Mouse (Mus musculus) cerebellum, postnatal 10 days (tissue): ENCODE results near the gene Plekhm1.
"Not testable (repeated sequence)": the region's sequence is repeated elsewhere in the genome, so short reads cannot be mapped to it uniquely, and the experiment has no call there.

Experiments used
- DNase-seq, 2 experiments: peaks; one replicate each; pipeline ENCODE4 v3.0.0; 2021; ENCODE audit warnings: mixed read lengths in 2 of 2

Gene Plekhm1

DNA sequence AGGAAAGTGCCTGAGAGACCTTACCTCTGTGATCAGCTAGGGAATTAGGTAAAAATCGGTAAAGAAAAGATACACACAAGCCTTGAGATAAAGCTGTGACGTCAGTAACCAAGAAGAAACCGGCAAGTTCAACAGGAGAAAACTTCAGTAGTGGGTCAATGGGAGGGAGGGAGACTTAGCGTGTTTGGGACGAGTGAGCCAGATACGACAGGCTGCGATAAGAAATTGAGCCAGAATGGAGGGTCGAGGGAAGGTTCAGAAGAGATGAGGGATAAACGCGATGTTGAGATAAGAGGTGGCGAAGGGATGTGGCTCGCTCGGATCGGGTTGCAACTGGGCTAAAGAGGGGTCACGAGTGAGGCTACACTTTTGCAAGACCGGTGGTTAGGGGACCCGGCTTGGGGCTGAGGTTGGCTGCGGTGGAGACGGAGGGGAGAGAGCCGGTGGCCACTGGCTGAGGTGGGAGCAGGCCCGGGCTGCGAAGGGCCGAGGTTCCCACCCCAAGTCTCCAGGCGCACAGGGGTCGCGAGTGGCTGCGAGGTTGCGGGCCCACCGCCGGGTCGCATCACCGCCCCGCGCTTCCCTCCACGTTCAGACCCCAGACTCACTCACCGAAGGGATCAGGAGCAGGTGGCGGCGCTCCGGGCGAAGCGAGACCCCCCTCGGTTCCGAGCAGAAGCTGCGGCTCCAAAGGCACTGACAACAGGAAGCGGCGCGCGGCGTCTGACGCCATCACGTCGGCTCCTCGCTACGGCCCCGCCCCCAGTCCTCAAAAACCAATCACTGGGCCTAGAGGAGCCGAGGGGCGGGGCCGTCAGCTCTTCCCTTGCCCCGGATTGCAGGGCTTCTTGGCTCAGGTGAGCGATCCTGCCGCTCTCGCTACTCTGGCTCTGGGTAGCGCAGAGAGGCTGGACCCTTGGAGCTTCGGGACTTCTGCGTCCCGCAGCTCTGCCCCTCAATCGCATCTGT is at the start of gene Plekhm1:
Gene Plekhm1 (minus strand): TSS at position 707 of the 969 bp plus-strand sequence.
- peak; percentile 98 to 99 for DNase-seq

DNA sequence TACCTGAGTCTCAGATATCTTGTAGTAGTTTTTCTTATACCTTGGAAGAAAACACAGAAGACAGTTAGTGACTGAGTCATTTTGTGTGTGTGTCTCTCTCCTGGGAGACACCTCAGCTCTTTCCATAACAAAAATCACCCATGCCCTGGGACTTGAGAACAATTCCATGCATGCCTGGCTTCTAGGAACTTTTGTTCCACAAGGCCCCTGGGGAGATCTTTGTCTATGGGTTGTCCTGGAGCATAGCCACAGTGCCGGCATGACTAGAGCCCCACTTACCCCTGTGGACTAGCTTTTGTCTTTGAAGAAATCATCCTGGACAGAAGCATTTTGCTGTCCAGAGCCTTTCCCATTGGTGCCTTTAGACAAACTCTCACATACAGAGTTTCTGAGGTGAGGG is 38.6 kb upstream of the Plekhm1 start:
- DNase-seq = not testable (repeated sequence)

DNA sequence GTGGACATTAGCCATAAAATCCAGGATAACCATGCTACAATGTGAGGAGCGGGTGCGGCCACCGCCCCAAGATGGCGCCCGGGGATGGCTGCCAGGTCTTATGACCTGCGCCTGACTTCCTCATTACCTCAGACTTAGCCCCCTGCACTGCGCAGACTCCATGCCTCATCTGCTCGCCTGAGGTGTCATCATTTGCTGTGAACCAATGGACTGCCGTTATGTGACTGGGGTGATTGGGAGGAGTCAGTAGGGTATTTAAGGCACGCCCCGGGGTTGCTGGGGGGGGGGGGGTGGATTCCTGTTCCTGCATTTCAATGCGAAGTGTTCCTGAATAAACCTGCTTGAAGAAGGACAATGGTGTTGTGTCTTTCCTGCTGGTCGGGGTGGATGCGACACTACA is 37.2 kb upstream of the Plekhm1 start:
- DNase-seq = not testable (repeated sequence)

DNA sequence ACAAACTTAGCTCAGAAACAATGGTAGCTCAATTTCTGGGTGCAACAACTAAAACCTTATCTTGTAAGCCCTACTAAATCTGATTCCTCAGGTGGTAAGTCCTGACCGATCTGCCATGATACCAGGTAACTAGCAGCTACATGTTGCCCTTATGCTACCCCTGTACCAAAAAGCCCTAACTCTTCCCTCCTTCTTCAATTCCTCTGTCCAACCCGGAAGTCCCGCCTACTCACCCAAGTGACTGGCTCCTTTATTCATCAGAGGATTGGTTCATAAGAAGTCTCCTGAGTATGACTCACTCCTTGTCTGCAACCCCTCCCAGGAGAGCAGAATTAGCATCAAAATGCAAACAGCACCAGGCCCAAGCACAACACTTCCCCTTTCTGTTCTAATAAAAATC is 31.2 kb upstream of the Plekhm1 start:
- no peak for DNase-seq

DNA sequence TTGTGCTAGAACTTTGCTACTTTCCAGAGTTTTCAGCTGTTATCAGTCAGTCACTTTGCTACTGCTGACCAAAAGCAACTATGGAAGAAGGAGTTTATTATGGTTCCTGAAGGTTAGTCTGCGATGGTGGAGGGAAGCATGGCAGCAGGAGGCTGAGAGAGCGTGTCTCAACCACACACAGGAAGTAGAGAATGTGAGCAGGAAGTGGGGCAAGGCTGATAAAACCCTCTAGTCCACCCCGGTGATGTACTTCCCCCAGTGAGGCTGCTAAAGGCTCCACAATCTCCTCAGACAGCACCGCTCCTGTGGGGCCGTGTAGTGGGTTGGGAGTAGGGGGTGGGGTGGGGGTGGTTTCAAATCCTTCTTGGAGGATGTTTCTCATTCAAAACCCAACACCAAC is 23.8 kb upstream of the Plekhm1 start:
- DNase-seq = no peak

DNA sequence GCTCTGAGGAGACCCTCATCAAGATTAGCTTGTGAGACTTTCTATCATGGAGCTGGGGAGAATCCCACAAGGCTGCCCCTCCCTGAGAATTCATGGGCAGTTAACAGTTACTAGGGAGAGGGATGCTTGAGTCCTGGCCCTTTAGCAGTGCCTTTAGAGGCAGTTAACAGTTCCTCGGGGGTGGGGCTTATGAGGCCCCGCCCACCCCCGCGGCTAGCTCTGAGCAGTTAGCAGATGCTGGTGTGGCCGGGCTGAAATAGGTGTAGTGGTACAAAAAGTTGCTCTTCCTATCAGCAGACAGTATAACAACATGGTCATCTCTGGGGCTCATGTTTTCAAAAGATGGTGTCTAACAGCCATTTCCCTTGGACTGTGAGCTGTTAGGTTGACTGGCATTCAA is 12.5 kb upstream of the Plekhm1 start:
- DNase-seq = no peak

DNA sequence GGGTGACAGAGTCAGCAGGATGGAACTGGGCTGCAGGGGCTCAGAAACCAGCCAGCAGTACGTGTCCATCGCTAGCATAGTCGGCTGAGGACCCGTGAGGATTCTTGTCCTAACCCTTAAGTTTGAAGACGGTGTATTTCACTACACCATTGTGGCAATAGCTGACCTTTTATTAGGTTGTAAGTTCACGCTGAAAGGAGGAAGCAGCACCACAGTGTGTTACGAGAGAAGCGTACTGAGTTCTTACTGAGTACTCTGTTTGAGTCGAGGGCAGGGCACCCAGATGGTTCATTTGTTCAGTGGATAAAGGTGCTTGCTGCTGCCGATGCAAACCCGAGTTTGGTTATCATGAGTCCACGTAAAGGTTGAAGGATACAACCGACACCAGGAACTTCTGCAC is 7.2 kb upstream of the Plekhm1 start:
- no peak for DNase-seq

DNA sequence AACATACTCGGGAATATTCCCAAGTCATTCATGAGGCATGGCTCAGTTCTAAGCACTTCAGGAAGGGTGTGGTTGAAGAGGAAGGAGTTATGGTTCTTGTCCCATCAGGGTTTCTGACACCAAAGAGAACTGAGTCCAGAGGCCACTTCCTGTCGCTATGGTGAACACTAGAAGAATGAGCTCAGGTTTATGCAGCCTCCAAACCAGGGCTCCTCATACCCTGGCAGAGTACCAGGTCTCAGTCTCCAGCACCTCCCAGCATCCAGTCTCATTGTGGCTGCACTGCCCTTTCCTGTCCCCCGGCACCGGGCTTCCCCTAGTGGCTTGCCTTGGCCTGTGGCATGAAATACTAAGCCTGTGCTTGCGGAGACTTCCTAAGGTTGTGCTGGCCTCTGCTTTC is 6.7 kb upstream of the Plekhm1 start:
- no peak for DNase-seq

DNA sequence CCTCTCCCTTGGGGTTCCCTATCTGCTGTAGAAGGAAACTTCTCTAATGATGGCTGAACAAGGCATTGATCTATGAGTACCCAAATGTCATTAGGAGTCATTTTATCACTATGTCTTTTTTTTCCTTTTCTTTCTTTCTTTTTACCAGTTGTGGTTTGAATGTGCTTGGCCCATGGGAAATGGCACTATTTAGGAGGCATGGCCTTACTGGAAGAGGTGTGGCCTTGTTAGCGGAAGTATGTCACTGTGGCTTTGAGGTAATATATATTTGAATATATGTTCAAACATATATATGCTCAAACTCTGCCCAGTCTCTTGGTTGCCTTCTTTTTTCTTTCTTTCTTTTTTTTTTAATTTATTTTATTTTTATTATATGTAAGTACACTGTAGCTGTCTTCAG is 1.0 kb upstream of the Plekhm1 start:
- no peak for DNase-seq

DNA sequence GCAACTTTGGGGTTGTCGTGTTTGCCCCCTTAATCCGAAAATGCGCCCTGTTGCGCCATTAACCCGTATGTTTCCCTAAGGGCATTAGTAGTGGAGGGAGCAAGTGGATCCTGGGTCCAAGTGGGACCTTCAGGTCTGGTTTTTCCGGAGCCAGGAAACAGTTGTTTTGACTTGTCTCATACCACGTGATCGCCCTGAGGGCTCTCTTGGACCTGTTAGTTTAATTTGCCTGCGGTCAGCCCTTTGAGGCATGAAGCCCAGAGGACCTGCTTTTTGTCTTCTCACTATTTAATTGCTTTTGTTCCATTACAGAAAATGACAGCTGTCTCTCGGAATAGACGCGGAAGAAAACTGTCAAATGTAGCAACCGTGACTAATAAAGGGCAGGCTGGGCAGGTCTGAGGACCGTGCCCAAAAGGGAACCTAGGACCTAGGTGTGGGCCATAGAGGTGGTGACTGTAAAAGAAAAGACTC is 500 bp upstream of the Plekhm1 start:
- no peak for DNase-seq

DNA sequence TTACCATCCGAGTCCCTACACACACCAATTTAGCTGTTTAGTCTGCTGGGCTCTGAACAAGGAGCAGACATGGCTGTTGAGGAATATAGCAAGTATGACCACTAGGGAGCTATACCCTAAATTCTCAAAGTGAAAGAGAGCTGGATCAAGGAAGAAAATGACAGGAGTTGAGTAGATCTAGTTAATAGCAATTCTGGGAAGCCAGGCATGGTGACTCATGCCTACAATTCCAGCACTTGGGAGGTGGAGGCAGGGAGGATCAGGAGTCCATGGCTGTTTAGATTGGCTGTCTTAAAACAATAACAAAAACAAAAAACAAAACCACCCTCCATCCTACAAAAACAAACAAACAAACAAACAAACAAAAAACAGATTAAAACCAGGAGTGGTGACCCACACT is 1.2 kb downstream of the Plekhm1 start:
- DNase-seq = no peak

DNA sequence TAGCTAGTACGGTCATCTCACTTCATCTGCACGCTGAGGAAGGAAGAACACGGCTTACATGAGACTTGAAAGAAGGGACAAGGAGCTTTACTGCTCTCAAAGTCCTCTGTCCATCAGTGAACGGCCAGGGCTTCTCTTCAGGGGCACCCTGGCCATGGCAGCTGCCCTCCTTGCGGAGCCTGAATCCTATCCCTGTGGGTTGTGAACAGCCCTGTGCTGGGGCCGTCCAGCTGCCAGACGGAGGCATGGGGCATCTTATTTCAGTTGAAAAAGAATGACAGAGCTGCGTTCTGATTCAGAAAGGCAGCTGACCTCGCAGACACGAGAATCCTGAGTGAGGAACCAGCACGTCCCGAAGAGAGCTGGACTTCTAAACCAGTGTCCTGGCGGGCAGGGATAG is 3.6 kb downstream of the Plekhm1 start:
- no peak for DNase-seq

DNA sequence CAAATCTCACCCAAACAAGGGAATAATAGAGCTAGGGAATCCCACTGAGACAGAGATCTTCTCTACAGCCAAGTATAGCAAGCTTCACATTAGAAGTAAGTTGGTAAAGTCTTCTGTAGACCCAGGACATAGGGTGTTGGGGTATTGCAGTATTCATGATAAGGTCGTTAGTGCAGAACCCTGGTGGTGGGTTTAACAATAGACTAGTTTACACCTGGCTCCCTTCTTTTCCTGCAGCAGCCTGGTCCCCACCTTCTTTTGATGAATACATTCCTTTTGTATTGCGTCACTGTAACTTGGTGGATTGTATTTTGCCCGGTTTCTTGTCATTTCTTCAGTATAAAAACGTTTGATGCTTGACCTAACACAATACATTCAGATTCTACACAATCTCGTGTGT is 5.4 kb downstream of the Plekhm1 start:
- not testable (repeated sequence) for DNase-seq

DNA sequence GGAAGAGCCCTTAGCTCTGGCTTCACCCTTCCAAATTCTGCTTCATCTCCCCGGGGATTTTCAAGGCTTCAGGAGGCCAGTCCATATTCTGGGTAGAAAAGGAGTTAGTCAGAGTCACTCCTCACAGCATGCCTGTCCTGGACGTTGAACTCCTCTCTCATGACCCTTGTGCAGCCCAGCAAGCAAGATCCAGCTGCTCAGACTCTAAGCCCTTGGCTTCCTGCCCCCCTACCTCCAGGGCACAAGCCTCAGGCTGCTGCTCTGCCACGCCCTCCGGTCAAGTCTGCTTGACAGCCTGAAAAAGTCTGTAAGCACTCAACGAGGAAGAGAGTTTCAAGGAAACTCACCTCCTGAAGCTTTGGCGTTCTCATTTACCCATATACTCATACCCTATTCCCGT is 5.9 kb downstream of the Plekhm1 start:
- no peak for DNase-seq

DNA sequence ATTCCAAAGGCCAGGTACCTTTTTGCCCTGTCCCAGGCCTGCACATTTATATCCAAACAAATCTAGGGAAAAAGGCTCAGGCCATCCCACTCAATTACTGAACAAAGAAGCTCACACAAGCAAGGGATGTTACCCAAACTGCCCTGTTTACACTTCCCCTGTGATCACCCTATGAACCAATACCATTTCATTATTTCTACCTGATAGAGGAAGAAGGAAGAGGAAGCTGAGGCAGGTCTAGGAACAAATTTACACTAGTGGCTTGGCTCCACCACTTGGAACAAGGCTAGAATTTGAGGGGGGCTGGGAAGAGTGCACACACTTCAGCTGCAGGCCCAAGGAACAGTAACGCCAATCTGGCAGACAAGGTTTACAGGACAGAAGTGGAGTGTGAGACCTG is 6.7 kb downstream of the Plekhm1 start:
- no peak for DNase-seq

DNA sequence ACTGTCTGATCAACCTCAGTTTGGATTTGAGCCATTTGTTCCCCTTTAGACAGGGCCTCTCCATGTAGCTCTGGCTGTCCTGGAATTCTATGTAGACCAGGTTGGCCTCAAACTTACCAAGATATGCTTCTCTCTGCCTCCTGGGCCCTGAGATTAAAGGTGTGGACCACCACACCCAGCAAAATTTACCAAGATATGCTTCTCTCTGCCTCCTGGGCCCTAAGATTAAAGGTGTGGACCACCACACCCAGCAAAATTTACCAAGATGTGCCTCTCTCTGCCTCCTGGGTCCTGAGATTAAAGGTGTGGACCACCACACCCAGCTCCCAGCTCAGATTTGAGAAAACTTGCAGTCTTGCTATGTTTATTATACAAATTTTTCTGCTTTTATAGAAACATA is 7.9 kb downstream of the Plekhm1 start:
- no peak for DNase-seq

DNA sequence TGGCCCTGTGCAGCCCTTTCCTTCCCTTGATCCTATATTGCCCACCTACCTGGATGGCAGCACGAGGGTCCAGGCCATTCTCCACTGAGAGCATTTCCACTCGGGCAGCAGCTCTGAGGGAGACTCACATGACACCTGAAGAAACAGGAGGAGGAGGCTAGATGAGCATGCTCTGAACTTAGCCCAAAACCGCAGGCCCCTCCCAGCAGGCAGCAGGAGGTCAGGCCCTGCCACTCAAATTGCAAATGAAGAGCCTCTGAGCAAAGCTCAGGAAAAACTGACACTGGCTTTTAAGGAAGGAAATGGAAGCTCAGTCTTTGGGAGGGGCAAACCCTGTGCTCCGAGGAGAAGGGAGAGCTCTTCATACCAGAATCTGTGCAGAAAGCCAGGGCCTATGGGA is 8.7 kb downstream of the Plekhm1 start:
- no peak for DNase-seq

DNA sequence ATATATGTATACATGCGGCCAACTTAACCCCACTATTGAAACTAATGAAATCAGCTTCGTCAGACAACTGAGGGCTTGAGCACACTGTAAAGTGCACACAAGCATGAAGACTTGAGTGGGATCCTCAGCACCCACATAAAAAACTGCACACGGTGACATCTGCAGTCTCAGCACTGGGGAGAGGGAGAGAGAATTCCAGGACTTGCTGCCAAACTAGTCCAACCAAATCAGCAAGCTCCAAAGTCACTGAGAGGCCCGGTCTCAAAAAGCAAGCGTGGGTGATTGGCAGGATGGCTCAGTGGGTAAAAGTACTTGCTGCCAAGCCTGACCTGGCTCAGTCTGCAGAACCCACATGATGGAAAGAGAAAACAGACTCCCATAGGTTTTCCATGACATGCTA is 9.7 kb downstream of the Plekhm1 start:
- DNase-seq = no peak

DNA sequence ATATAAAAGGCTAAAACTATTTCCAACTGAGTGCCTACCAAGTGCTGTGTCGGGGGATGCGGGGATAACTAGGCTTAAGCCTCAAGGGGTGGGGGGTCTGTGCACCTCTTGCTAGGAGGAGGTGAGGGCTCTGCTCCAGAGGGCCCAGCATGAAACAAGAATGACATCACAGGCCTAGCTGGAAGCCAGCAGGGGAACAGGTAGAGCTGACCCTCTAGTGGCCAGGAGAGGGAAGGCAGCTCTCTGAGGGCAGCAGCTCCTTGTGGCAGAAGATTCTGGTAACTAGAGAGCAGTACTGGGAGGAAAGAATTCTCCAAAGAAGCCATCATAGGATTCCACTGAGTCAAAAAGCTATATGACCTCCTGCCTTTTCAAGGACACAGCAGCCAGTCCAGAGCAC is 10.3 kb downstream of the Plekhm1 start:
- DNase-seq = peak; percentile 47 to 51

DNA sequence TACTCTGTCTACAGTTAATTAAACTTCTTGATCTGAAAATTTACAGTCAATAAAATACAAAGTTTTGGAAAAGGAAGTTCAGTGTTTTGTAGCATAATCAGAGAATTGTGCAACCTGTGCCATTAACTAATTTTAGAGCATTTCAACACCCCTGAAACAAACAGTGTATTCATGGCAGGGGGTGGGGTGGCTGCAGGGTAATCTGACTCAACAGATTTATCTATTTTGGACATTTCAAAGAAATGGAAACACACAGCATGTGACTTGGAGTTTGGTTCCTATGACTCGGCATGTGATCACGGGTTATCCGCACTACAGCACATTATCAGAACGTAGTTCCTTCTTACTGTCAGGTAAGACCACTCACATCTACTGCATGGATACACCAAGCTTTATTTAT is 12.5 kb downstream of the Plekhm1 start:
- no peak for DNase-seq

DNA sequence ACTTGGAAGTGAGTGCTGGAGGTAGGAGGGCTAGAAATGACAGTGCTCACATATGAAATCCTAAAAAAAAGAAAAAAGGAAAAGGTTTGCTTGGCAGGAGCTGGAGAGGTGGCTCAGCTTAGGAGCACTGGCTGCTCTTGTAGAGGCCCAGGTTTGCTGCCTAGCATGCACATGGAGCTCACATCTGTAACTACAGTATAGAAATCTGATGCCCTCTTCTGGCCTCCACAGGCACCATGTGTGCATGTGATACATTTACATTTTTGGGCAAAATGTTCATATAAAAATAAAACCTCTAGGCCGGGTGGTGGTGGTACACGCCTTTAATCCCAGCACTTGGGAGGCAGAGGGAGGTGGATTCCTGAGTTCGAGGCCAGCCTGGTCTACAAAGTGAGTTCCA is 13.4 kb downstream of the Plekhm1 start:
- no peak for DNase-seq

DNA sequence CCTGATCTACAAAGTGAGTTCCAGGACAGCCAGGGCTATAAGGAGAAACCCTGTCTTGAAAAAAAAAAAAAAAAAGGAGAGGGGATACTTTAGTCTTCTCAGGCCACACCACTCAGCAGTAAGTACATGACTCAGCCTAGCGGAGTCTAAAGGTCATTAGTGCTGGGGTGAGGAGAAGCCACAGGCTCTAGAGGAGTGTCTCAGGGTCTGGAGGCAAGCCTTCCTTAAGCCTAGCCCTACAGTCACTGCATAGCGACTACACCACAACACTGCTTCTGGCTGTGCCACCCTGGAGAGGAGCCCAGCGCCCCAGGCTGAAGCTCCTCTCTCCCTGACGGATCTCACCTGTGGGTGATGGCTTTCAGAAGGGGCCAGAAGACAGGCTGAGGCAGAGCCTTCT is 15.8 kb downstream of the Plekhm1 start:
- no peak for DNase-seq

DNA sequence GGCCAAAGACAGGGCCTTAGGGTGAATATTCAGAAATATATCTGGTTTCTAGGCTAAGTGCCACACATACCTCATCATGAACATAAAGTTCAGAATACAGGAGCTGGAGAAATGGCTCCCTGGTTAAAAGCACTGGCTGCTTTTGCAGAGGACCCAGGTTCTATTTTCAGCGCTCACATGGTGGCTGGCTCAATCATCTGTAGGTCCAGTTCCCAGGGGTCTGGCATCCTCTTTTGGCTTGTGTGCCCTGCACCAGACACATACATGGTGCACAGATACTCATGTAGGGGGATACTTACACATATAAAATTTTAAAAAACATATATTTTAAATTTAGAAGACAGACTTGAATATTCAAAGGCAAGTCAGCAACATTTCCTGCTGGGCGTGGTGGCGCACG is 16.3 kb downstream of the Plekhm1 start:
- DNase-seq = no peak

DNA sequence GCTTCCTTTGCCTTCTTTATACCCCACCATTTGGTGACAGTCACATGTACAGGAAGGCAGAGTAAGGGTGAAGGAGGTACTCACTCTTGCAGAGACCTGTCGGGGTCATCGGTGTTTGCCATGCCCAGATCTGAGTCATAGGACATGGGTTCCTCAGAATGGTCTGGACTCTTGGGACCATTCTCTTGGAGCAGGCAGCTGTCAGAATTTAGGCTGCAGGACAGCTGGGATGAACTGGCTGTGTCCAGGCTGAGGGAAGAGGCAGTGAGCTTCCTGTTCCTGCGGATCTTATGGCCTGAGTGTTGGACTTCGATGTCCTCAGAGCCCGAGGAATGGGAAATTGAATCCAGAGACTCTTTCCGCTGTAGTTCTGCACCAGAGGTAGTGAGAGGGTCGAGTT is 17.9 kb downstream of the Plekhm1 start:
- no peak for DNase-seq

DNA sequence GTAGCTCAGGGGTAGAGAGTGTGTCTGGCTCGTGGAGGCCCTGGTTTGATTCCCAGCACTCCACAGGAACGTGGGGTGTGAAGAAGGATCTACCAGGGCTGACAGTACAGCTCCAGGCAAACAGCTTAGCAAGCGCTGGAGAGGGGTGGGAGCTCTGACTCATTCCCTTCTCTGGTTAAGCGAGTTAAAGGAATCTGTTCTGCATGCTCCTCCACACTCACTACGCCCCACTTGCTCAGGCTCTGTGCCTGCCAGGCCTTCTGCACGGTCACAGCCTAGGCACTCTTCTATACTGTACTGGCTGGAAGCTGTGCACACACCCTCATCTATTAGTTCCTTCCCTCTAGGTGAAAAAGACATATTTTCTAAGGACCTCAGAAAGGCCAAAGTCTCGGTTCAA is 18.5 kb downstream of the Plekhm1 start:
- no peak for DNase-seq
